Mouse (Mus musculus) hematopoietic multipotent progenitor cell, adult 10-12 weeks (in vitro differentiated cells): ENCODE data around the gene Rasal1. TPM values are rescaled to one million over a fixed set of nuclear protein-coding genes. Genes with fewer than 3 reads are reported as not detected.

Experiments used
- polyA plus RNA-seq: library from polyadenylated mRNA; stranded (reverse); fragments of >175 nt; gene quantifications from 2 replicates; pipeline ENCODE4 v1.2.3, GENCODE M21; 2012; ENCODE audit warnings: low replicate concordance

Gene Rasal1
- polyA plus RNA-seq = 29.1 and 49.9 TPM in 2 replicates

GRCm38 (mm10) chr5:120648569-120649373 is at the start of gene Rasal1:
TSS of gene Rasal1 (plus strand) at chr5:120648812.

GRCm38 (mm10) chr5:120612442-120612821 is 36.2 kb upstream of the Rasal1 start, which contains the start of the genes Rita1 and Ddx54:
TSS of gene Rita1 (minus strand) at chr5:120612589.
TSS of gene Ddx54 (plus strand) at chr5:120612739.

DNA sequence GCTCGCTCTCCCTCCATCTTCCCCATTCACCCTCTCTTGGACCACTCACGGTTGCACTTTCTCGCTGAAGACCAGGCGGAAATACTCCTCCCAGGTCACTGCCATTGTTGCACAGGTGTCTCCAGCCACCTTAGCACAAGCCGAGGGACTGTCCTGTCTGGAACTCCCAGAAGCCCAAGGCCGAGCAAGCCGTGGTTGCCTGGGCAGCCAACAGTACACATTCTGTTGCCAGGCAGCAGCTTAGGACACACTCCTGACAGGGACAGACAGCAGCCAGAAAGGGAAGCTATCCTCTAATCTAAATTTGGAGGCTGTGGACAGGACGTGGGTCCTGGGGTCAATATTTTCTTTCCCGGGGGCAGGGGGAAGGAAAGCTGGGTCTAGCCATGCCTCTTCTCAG is 14.5 kb upstream of the Rasal1 start, which contains the start of gene Cfap73:
Gene Cfap73, minus strand, starts transcription at position 105 of the 400 bp plus-strand sequence.

GRCm38 (mm10) chr5:120711827-120712226 is 63.2 kb downstream of the Rasal1 start, which contains the start of gene Dtx1:
TSS of gene Dtx1 (minus strand) at chr5:120711927.

Other genes with a start within 250 kb of the Rasal1 start
- gene Lhx5, start 217.1 kb upstream of the Rasal1 start, polyA plus RNA-seq = 0.07 and 0.10 TPM in 2 replicates
- 0.88 and 4.6 TPM in 2 replicates for gene Sdsl, start 176.0 kb upstream of the Rasal1 start, polyA plus RNA-seq
- gene Sds, start 172.3 kb upstream of the Rasal1 start, polyA plus RNA-seq = not detected in 2 replicates
- gene Plbd2, start 145.2 kb upstream of the Rasal1 start, polyA plus RNA-seq = 37.8 and 38.1 TPM in 2 replicates
- 16.9 and 23.9 TPM in 2 replicates for gene Slc8b1, start 137.6 kb upstream of the Rasal1 start, polyA plus RNA-seq
- 52.8 and 62.7 TPM in 2 replicates for gene Tpcn1, start 60.1 kb upstream of the Rasal1 start, polyA plus RNA-seq
- 0.86 and 2.0 TPM in 2 replicates for gene Iqcd, start 59.8 kb upstream of the Rasal1 start, polyA plus RNA-seq
- 16.3 and 22.7 TPM in 2 replicates for gene Rita1, start 36.2 kb upstream of the Rasal1 start, polyA plus RNA-seq
- gene Ddx54, start 36.1 kb upstream of the Rasal1 start, polyA plus RNA-seq = 142 and 167 TPM in 2 replicates
- 0.13 TPM in 1 of 2 replicates, not detected in the other for gene Cfap73, start 14.6 kb upstream of the Rasal1 start, polyA plus RNA-seq
- gene Dtx1, start 63.1 kb downstream of the Rasal1 start, polyA plus RNA-seq = 290 and 657 TPM in 2 replicates
- gene Oas2, start 101.0 kb downstream of the Rasal1 start, polyA plus RNA-seq = 0.76 and 1.1 TPM in 2 replicates
- 13.5 and 15.3 TPM in 2 replicates for gene Oas3, start 128.8 kb downstream of the Rasal1 start, polyA plus RNA-seq
- not detected in 2 replicates for gene Oas1e, start 146.7 kb downstream of the Rasal1 start, polyA plus RNA-seq
- gene Oas1c, start 163.7 kb downstream of the Rasal1 start, polyA plus RNA-seq = 1.2 and 1.4 TPM in 2 replicates
- gene Oas1f, start 198.6 kb downstream of the Rasal1 start, polyA plus RNA-seq = not detected in 2 replicates
- not detected in 2 replicates for gene Oas1h, start 212.6 kb downstream of the Rasal1 start, polyA plus RNA-seq
- gene Oas1g, start 238.8 kb downstream of the Rasal1 start, polyA plus RNA-seq = 0.57 and 0.79 TPM in 2 replicates